Mouse (Mus musculus): ENCODE data around the gene Tmem38b. TPM values are rescaled to one million over a fixed set of nuclear protein-coding genes. Genes with fewer than 3 reads are reported as not detected.

The Tmem38b gene
- total and polyA plus RNA-seq, 3 experiments = 3.1 to 5.9 TPM; not detected in 1

DNA sequence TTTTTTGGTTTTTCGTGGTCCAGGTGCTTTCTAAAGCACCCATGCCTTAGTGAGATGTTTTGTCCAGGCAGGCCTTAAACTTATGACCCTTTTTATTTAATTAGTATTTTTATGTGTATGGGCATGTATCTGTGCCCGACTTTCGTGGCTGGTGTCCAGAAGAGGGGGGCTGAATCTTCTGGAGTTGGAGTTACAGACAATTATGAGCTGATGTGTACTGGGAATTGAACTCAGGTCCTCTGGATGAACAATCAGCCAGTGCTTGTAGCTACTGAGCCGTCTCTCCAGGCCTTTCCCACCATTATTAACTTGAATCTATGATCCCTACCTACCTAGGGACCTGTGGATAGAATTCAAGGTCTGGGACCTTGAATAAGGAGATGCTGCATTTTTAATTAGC is 44.4 kb upstream of the Tmem38b start:
- Histone ChIP-seq H3K9me3 (replicated peaks; ENCODE audit: insufficient read depth, low read length) (no peaks in the 10 kb centered on the region), H3K4me3 (ENCODE audit: control insufficient read depth in 1 of 2, insufficient read depth in 1 of 2, low read depth in 2 of 2, low read length in 2 of 2) (no peak overlapping the region), H3K27ac (ENCODE audit: control insufficient read depth, low read depth, low read length) (no peak overlapping the region), H3K36me3 (ENCODE audit: control insufficient read depth in 1 of 2, insufficient read depth in 2 of 2, low read length in 2 of 2) (no peaks in the 10 kb centered on the region), H3K9ac (ENCODE audit: control insufficient read depth, low read depth, low read length, poor library complexity, severe bottlenecking) (no peak overlapping the region), H3K79me2 (ENCODE audit: control insufficient read depth, insufficient read depth, low read length, poor library complexity) (no peaks in the 10 kb centered on the region), H3K27me3 (ENCODE audit: control insufficient read depth in 1 of 2, insufficient read depth in 2 of 2, low read length in 2 of 2) (peaks cover 2 to 11% of the 10 kb centered on the region in 2 experiments; a peak in 2 of 4 replicates), H3K4me1 (ENCODE audit: control insufficient read depth in 1 of 2, insufficient read depth in 2 of 2, low read length in 2 of 2) (no peaks in the 10 kb centered on the region)
- no peak for TF ChIP-seq JUND (IDR thresholded peaks at IDR 0.05; ENCODE audit: low read depth, low read length)
- no peak for TF ChIP-seq ELF1 (IDR thresholded peaks at IDR 0.05; ENCODE audit: low read depth, low read length)
- TF ChIP-seq NRF1 (IDR thresholded peaks at IDR 0.05; ENCODE audit: insufficient read depth, low read depth, low read length, poor library complexity, severe bottlenecking) = no peak
- TF ChIP-seq ZKSCAN1 (IDR thresholded peaks at IDR 0.05; ENCODE audit: low read depth, low read length) = no peak
- no peak for TF ChIP-seq GATA1 (IDR thresholded peaks at IDR 0.05; ENCODE audit: low read depth, low read length)
- no peak for TF ChIP-seq TBP (IDR thresholded peaks at IDR 0.05; ENCODE audit: low read depth, low read length)
- TF ChIP-seq TCF12 (IDR thresholded peaks at IDR 0.05; ENCODE audit: low read depth, low read length) = no peak
- no peak for TF ChIP-seq E2F4 (IDR thresholded peaks at IDR 0.05; ENCODE audit: borderline replicate concordance, low read depth, low read length)
- no peak for TF ChIP-seq MYC (IDR thresholded peaks at IDR 0.05; ENCODE audit: low read depth, low read length)
- TF ChIP-seq TAL1 (IDR thresholded peaks at IDR 0.05; ENCODE audit: low read length) = no peak
- no peak for TF ChIP-seq RCOR1 (IDR thresholded peaks at IDR 0.05; ENCODE audit: low read depth, low read length)
- no peak for TF ChIP-seq KAT2A (conservative IDR thresholded peaks at IDR 0.05; ENCODE audit: low read depth, low read length)
- DNase-seq (ENCODE audit: low read depth, low spot score) = no peak

DNA sequence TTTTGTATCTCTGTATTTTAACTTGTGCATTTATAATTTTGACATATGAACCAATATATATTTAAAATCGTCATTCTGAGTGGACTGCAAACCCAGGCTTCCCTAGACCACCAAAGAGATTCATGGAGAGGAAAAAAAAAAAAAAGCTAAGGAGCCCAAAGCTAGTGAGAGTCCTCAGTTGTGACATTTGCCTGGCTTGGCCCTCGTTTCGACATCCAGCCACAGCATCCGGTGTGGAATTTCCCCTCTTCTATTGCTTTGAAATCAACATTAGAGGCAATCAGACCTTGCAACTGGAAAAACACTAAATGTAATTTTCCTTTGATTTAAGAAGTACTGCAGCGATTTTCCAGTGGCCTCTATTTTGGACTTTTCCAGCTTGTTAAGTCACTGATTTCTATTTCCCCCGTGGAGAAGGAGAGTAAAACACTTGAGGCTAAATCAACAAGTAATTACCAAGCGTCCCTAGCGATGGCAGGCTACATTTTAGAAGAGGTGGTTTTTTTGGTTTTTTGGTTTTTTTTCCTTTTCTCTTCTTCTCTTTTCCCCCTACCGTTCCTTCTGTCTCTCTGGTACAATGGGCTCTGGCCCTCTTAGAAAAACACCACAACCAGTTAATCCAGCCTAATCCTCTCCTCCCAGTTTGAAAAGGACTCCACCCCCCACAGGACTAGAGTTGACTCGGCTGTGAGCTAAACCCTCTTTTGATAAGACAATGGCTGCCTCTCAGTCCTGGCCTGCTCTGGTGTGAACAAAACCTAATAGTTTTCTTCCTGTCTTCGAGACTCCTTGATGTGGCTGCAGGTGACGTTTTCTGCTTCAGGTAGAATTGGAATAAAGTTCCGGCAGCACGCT is 43.4 kb upstream of the Tmem38b start:
- DNase-seq (ENCODE audit: low read depth, low spot score) = no peak
- Histone ChIP-seq H3K4me3 (ENCODE audit: control insufficient read depth in 1 of 2, insufficient read depth in 1 of 2, low read depth in 2 of 2, low read length in 2 of 2) (no peak overlapping the region), H3K9me3 (replicated peaks; ENCODE audit: insufficient read depth, low read length) (no peaks in the 10 kb centered on the region), H3K27me3 (ENCODE audit: control insufficient read depth in 1 of 2, insufficient read depth in 2 of 2, low read length in 2 of 2) (peaks cover 2 to 12% of the 10 kb centered on the region in 2 experiments; a peak in 3 of 4 replicates), H3K4me1 (ENCODE audit: control insufficient read depth in 1 of 2, insufficient read depth in 2 of 2, low read length in 2 of 2) (no peaks in the 10 kb centered on the region), H3K9ac (ENCODE audit: control insufficient read depth, low read depth, low read length, poor library complexity, severe bottlenecking) (no peak overlapping the region), H3K79me2 (ENCODE audit: control insufficient read depth, insufficient read depth, low read length, poor library complexity) (no peaks in the 10 kb centered on the region), H3K36me3 (ENCODE audit: control insufficient read depth in 1 of 2, insufficient read depth in 2 of 2, low read length in 2 of 2) (no peaks in the 10 kb centered on the region), H3K27ac (ENCODE audit: control insufficient read depth, low read depth, low read length) (no peak overlapping the region)
- TF ChIP-seq RCOR1 (IDR thresholded peaks at IDR 0.05; ENCODE audit: low read depth, low read length) = no peak
- TF ChIP-seq ELF1 (IDR thresholded peaks at IDR 0.05; ENCODE audit: low read depth, low read length) = no peak
- TF ChIP-seq GABPA (IDR thresholded peaks at IDR 0.05; ENCODE audit: low read depth, low read length) = no peak
- no peak for TF ChIP-seq USF2 (IDR thresholded peaks at IDR 0.05; ENCODE audit: borderline replicate concordance in 1 of 2, insufficient read depth in 1 of 2, low read depth in 1 of 2, low read length in 2 of 2)
- TF ChIP-seq ZMIZ1 (IDR thresholded peaks at IDR 0.05; ENCODE audit: low read depth, low read length) = no peak
- TF ChIP-seq TAL1 (IDR thresholded peaks at IDR 0.05; ENCODE audit: low read length) = no peak
- no peak for TF ChIP-seq BHLHE40 (IDR thresholded peaks at IDR 0.05; ENCODE audit: borderline replicate concordance, low read depth, low read length)
- TF ChIP-seq ZNF384 (IDR thresholded peaks at IDR 0.05; ENCODE audit: low read depth, low read length) = no peak
- TF ChIP-seq JUND (IDR thresholded peaks at IDR 0.05; ENCODE audit: low read depth, low read length) = no peak
- TF ChIP-seq MAZ (IDR thresholded peaks at IDR 0.05; ENCODE audit: low read depth, low read length) = no peak
- no peak for TF ChIP-seq MEF2A (IDR thresholded peaks at IDR 0.05; ENCODE audit: extremely low read depth, insufficient replicate concordance, low read depth, low read length, poor library complexity, severe bottlenecking)
- no peak for TF ChIP-seq CTCF (IDR thresholded peaks at IDR 0.05 in 2 of 3, conservative IDR thresholded peaks at IDR 0.05 in 1 of 3; ENCODE audit: control insufficient read depth in 1 of 3, insufficient read depth in 1 of 3, low read depth in 2 of 3, low read length in 3 of 3, poor library complexity in 1 of 3, severe bottlenecking in 1 of 3)
- no peak for TF ChIP-seq MYC (IDR thresholded peaks at IDR 0.05; ENCODE audit: low read depth, low read length)

Measured in MEL (cell line).